Mouse (Mus musculus) CH12.LX (cell line): Measurements from ENCODE around the gene Zfp326.

ENCODE experiments used
- CTCF ChIP-seq, 2 experiments: IDR thresholded peaks in 1 of 2; conservative IDR thresholded peaks in 1 of 2; 2 replicates each; pipeline ENCODE4 v1.5.1; 2011 to 2012; ENCODE audit warnings: low read depth in 2 of 2, low read length in 2 of 2, improper control_type of control experiment in 1 of 2, inconsistent platforms in 1 of 2, mild to moderate bottlenecking in 1 of 2, moderate library complexity in 1 of 2
- MAX ChIP-seq: IDR thresholded peaks from 2 replicates; pipeline ENCODE4 v1.6.1; 2011; ENCODE audit warnings: low read length, improper control_type of control experiment
- POLR2A ChIP-seq: IDR thresholded peaks from 2 replicates; pipeline ENCODE4 v1.6.1; 2011; ENCODE audit warnings: low read depth, mild to moderate bottlenecking, improper control_type of control experiment, low read length
- USF1 ChIP-seq: IDR thresholded peaks from 2 replicates; pipeline ENCODE4 v1.6.1; 2014; ENCODE audit warnings: low read depth, mild to moderate bottlenecking, inconsistent platforms, low read length, improper control_type of control experiment
- ZC3H11A ChIP-seq: IDR thresholded peaks from 2 replicates; pipeline ENCODE4 v1.6.1; 2012; ENCODE audit warnings: low read depth, mild to moderate bottlenecking, inconsistent platforms, low read length, improper control_type of control experiment
- ZNF384 ChIP-seq: IDR thresholded peaks from 2 replicates; pipeline ENCODE4 v1.6.1; 2012; ENCODE audit warnings: low read depth, low read length, improper control_type of control experiment, inconsistent platforms

DNA sequence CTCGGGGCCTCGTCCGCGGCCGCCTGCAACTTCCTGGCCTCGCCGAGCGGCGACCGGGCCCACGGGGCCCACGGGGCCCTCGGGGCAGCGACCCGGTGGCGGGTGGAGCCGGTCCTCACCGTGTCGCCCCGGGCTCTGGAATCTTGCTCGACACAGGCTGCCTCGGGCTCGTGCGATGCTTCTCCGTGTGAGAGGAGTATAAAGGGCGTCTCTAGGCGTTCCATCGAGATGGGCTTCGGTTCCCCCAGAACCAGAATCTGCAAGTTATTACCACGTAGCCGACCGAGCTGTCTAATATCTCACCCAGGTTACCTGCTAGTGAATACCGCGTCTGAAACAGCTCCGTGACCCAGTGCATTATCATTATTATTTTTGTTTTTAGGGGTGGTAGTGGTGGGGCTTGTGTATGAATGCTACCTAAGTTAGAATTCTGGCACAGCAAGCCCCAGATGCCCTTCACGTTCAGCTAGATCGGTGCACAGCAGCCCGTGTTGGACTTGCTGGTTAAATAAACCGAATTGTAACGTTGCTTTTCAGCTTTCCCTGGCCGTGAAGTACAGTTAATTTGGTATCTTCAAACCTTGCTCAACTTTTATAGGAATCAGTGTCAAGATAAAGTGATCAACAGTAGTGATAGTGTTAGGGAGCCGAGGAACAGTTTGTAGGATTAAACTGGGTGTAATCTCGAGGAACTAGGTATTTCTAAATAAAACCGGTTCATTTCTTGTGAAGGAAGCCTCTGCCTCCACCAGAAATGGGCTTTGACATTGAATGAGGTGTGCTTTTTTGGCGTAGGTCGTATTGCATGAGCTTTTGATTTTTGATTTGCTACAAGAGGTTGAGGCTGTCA lies 785 bp downstream of the Zfp326 start:
- TF ChIP-seq ZNF384 = no peak
- no peak for TF ChIP-seq CTCF (conservative IDR thresholded peaks at IDR 0.05 in 1 of 2, IDR thresholded peaks at IDR 0.05 in 1 of 2; ENCODE audit: low read depth in 2 of 2, low read length in 2 of 2)
- TF ChIP-seq POLR2A = no peak
- TF ChIP-seq MAX = no peak
- TF ChIP-seq USF1 = no peak
- TF ChIP-seq ZC3H11A = no peak
